Mouse (Mus musculus): Measurements from ENCODE around the gene Ctdspl. TPM values are rescaled to one million over a fixed set of nuclear protein-coding genes. Genes with fewer than 3 reads are reported as not detected.

Gene Ctdspl
- polyA plus RNA-seq, 1 experiment from 2014 or later: 4.9 TPM

- WGBS: under 1% methylated on average over 52 of the region's 53 CpGs
- H3K36me3 ChIP-seq (ENCODE audit: control insufficient read depth, insufficient read depth, low read length): no peaks in the 10 kb centered on the region
- ATAC-seq (ENCODE audit: low FRiP score) (peak; percentile 90), DNase-seq (ENCODE audit: low spot score, missing footprints) (peak; percentile 99)
- peak overlapping the region; percentile 63 for H3K4me3 ChIP-seq (ENCODE audit: low read depth, low read length)
- H3K9me3 ChIP-seq (ENCODE audit: control insufficient read depth, low read length): no peaks in the 10 kb centered on the region
- H3K4me1 ChIP-seq (ENCODE audit: control insufficient read depth, insufficient read depth, low read length): peaks cover 17% of the 10 kb centered on the region; the same call in 1 of the 2 replicates
- H3K9ac ChIP-seq (ENCODE audit: low read length): peak overlapping the region; percentile 78
- no peaks in the 10 kb centered on the region; the same call in 1 of the 2 replicates for H3K27me3 ChIP-seq (ENCODE audit: control insufficient read depth, insufficient read depth, low read length)
- peak overlapping the region; percentile 97 for H3K4me2 ChIP-seq
- no peak overlapping the region; the same call in 1 of the 2 replicates for H3K27ac ChIP-seq (ENCODE audit: low read depth, low read length)
These were observed 755 bp upstream of the Ctdspl start for GRCm38 (mm10) chr9:118925286-118926110.

- Histone ChIP-seq H3K9ac (ENCODE audit: low read length) (peak overlapping the region; percentile 78), H3K4me2 (peak overlapping the region; percentile 97), H3K27ac (ENCODE audit: low read depth, low read length) (no peak overlapping the region), H3K4me1 (ENCODE audit: control insufficient read depth, insufficient read depth, low read length) (peaks cover 17% of the 10 kb centered on the region; the same call in 1 of the 2 replicates), H3K27me3 (ENCODE audit: control insufficient read depth, insufficient read depth, low read length) (no peaks in the 10 kb centered on the region; the same call in 1 of the 2 replicates), H3K4me3 (ENCODE audit: low read depth, low read length) (peak overlapping the region; percentile 63), H3K9me3 (ENCODE audit: control insufficient read depth, low read length) (no peaks in the 10 kb centered on the region), H3K36me3 (ENCODE audit: control insufficient read depth, insufficient read depth, low read length) (no peaks in the 10 kb centered on the region)
- ATAC-seq (ENCODE audit: low FRiP score) (peak; percentile 17), DNase-seq (ENCODE audit: low spot score, missing footprints) (peak; percentile 91)
- WGBS: 4% methylated on average over 50 of the region's 68 CpGs
These were observed 552 bp downstream of the Ctdspl start for GRCm38 (mm10) chr9:118926688-118927321.

GRCm38 (mm10) chr9:118927501-118927900 lies 1.2 kb downstream of the Ctdspl start:
- DNase-seq (ENCODE audit: low spot score, missing footprints) (peak; percentile 86), ATAC-seq (ENCODE audit: low FRiP score) (no peak)
- Histone ChIP-seq H3K9me3 (ENCODE audit: control insufficient read depth, low read length) (no peaks in the 10 kb centered on the region), H3K9ac (ENCODE audit: low read length) (no peak overlapping the region), H3K4me3 (ENCODE audit: low read depth, low read length) (peak overlapping the region; percentile 63), H3K27me3 (ENCODE audit: control insufficient read depth, insufficient read depth, low read length) (no peaks in the 10 kb centered on the region; the same call in 1 of the 2 replicates), H3K4me1 (ENCODE audit: control insufficient read depth, insufficient read depth, low read length) (peaks cover 17% of the 10 kb centered on the region; the same call in 1 of the 2 replicates), H3K4me2 (peak overlapping the region; percentile 97), H3K27ac (ENCODE audit: low read depth, low read length) (no peak overlapping the region), H3K36me3 (ENCODE audit: control insufficient read depth, insufficient read depth, low read length) (no peaks in the 10 kb centered on the region)
- WGBS: 56% methylated on average over 8 of the region's 8 CpGs

DNA sequence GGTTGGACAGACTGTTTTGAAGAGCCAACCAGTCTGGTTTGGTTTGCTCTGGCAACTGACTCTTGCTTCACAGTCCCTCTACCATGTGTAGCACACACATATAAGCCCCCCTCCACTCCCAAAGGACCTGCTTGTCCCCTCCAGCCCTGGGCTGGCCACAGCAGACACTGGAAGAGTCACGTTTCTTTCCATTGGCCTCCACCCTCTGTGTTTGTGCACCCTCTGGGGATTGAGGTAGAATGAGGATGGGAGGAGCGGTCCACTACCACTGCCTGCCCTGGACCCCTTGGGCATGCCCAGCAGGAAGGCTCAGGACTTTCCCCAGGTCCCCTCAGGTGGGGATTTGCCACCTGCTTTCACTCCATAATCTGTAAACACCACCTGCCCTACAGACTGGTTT lies 1.8 kb downstream of the Ctdspl start:
- no peak for ATAC-seq (ENCODE audit: low FRiP score)
- H3K27ac ChIP-seq (ENCODE audit: low read depth, low read length): no peak overlapping the region
- H3K4me1 ChIP-seq (ENCODE audit: control insufficient read depth, insufficient read depth, low read length): peaks cover 17% of the 10 kb centered on the region; the same call in 1 of the 2 replicates
- H3K9me3 ChIP-seq (ENCODE audit: control insufficient read depth, low read length): no peaks in the 10 kb centered on the region
- 44% methylated on average over 2 of the region's 2 CpGs for WGBS
- H3K36me3 ChIP-seq (ENCODE audit: control insufficient read depth, insufficient read depth, low read length): no peaks in the 10 kb centered on the region
- DNase-seq (ENCODE audit: low spot score, missing footprints): no peak
- no peak overlapping the region for H3K9ac ChIP-seq (ENCODE audit: low read length)
- H3K4me3 ChIP-seq (ENCODE audit: low read depth, low read length): peak overlapping the region; percentile 63; the same call in 1 of the 2 replicates
- H3K27me3 ChIP-seq (ENCODE audit: control insufficient read depth, insufficient read depth, low read length): no peaks in the 10 kb centered on the region; the same call in 1 of the 2 replicates
- H3K4me2 ChIP-seq: peak overlapping the region; percentile 97; the same call in 1 of the 2 replicates

DNA sequence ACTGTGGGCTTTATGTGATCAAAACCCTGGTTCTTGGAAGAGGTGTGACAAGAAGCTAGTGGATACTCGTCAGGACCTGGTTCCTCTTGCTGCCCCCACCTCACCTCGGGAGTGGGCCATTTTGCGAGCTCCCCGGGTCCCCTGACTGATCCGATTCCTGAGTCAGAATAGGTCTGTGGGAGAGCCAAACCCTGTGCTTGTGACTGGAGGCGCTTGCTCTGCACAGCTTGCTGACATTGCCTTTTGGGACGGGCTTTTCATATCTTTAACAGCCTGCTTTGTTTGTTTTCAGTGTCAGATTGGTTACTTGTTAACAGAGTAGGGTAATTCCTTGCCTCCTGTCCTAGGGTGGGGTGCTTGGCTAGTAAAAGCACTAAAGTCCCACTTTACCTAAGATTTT lies 2.4 kb downstream of the Ctdspl start:
- no peak for ATAC-seq (ENCODE audit: low FRiP score)
- WGBS: 58% methylated on average over 7 of the region's 7 CpGs
- Histone ChIP-seq H3K9ac (ENCODE audit: low read length) (no peak overlapping the region), H3K27me3 (ENCODE audit: control insufficient read depth, insufficient read depth, low read length) (no peaks in the 10 kb centered on the region; the same call in 1 of the 2 replicates), H3K4me3 (ENCODE audit: low read depth, low read length) (no peak overlapping the region), H3K9me3 (ENCODE audit: control insufficient read depth, low read length) (no peaks in the 10 kb centered on the region), H3K27ac (ENCODE audit: low read depth, low read length) (no peak overlapping the region), H3K4me1 (ENCODE audit: control insufficient read depth, insufficient read depth, low read length) (peaks cover 17% of the 10 kb centered on the region; the same call in 1 of the 2 replicates), H3K36me3 (ENCODE audit: control insufficient read depth, insufficient read depth, low read length) (no peaks in the 10 kb centered on the region), H3K4me2 (no peak overlapping the region)
- no peak for DNase-seq (ENCODE audit: low spot score, missing footprints)

GRCm38 (mm10) chr9:118930611-118931010 lies 4.4 kb downstream of the Ctdspl start:
- no peak overlapping the region for H3K4me2 ChIP-seq
- H3K9ac ChIP-seq (ENCODE audit: low read length): no peak overlapping the region
- ATAC-seq (ENCODE audit: low FRiP score) (no peak), DNase-seq (ENCODE audit: low spot score, missing footprints) (no peak)
- no peaks in the 10 kb centered on the region; the same call in 1 of the 2 replicates for H3K27me3 ChIP-seq (ENCODE audit: control insufficient read depth, insufficient read depth, low read length)
- no peaks in the 10 kb centered on the region for H3K9me3 ChIP-seq (ENCODE audit: control insufficient read depth, low read length)
- no peaks in the 10 kb centered on the region for H3K36me3 ChIP-seq (ENCODE audit: control insufficient read depth, insufficient read depth, low read length)
- no peak overlapping the region for H3K4me3 ChIP-seq (ENCODE audit: low read depth, low read length)
- no peak overlapping the region for H3K27ac ChIP-seq (ENCODE audit: low read depth, low read length)
- H3K4me1 ChIP-seq (ENCODE audit: control insufficient read depth, insufficient read depth, low read length): peaks cover 11% of the 10 kb centered on the region; the same call in 1 of the 2 replicates
- WGBS: 77% methylated on average over 9 of the region's 9 CpGs

DNA sequence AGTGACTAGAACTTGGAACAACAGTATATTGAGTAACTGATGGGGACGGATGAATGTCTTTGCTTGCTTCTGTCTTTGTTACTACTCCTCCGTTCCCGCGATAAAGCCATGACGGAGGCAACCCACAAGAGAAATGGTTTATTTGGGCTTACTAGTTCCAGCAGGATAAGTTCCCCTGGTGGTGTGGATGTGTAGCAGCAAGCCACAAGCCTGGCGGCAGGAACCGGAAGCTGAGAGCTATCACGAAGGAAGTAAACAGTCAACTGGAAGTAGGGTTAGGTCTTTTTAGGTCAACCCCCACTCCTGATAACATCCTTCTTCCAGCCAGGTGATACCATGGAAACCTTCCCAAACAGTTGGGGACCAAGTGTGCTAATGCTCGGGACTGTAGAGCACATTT lies 7.5 kb downstream of the Ctdspl start:
- Histone ChIP-seq H3K4me1 (ENCODE audit: control insufficient read depth, insufficient read depth, low read length) (no peaks in the 10 kb centered on the region), H3K4me2 (no peak overlapping the region), H3K9ac (ENCODE audit: low read length) (no peak overlapping the region), H3K27ac (ENCODE audit: low read depth, low read length) (no peak overlapping the region), H3K9me3 (ENCODE audit: control insufficient read depth, low read length) (no peaks in the 10 kb centered on the region), H3K36me3 (ENCODE audit: control insufficient read depth, insufficient read depth, low read length) (no peaks in the 10 kb centered on the region), H3K27me3 (ENCODE audit: control insufficient read depth, insufficient read depth, low read length) (no peaks in the 10 kb centered on the region), H3K4me3 (ENCODE audit: low read depth, low read length) (no peak overlapping the region)
- 94% methylated on average over 9 of the region's 9 CpGs for WGBS
- no peak for ATAC-seq (ENCODE audit: low FRiP score)
- DNase-seq (ENCODE audit: low spot score, missing footprints): no peak

GRCm38 (mm10) chr9:118934319-118934718 lies 8.1 kb downstream of the Ctdspl start:
- Histone ChIP-seq H3K36me3 (ENCODE audit: control insufficient read depth, insufficient read depth, low read length) (no peaks in the 10 kb centered on the region), H3K4me1 (ENCODE audit: control insufficient read depth, insufficient read depth, low read length) (peaks cover 1% of the 10 kb centered on the region; the same call in 1 of the 2 replicates)

DNA sequence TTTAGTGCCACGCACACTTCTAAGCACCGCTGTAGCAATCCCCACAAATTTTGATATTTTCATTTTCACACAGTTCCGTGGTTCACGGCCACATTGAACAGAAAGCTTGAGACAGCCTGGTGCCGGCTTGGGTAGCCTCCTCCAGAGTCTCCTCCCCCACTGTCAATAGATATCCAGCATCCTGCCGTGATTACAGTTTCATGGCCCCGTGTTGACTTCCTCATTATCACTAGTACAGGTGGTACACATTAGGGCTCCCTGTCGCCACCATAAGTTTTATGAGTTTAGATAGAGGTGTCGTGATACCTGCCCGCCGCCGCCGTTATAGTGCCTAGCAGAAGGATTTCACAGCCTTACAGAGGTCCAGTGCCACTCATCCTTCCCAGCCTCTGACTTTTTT lies 8.8 kb downstream of the Ctdspl start:
- no peak for DNase-seq (ENCODE audit: low spot score, missing footprints)
- H3K36me3 ChIP-seq (ENCODE audit: control insufficient read depth, insufficient read depth, low read length): no peaks in the 10 kb centered on the region
- H3K27me3 ChIP-seq (ENCODE audit: control insufficient read depth, insufficient read depth, low read length): no peaks in the 10 kb centered on the region
- no peak overlapping the region for H3K9ac ChIP-seq (ENCODE audit: low read length)
- ATAC-seq (ENCODE audit: low FRiP score): no peak
- WGBS: 91% methylated on average over 13 of the region's 13 CpGs
- H3K9me3 ChIP-seq (ENCODE audit: control insufficient read depth, low read length): no peaks in the 10 kb centered on the region
- no peak overlapping the region for H3K4me2 ChIP-seq
- H3K27ac ChIP-seq (ENCODE audit: low read depth, low read length): no peak overlapping the region
- no peak overlapping the region for H3K4me3 ChIP-seq (ENCODE audit: low read depth, low read length)
- H3K4me1 ChIP-seq (ENCODE audit: control insufficient read depth, insufficient read depth, low read length): peaks cover 5% of the 10 kb centered on the region; the same call in 1 of the 2 replicates

More at GRCm38 (mm10) chr9:118934319-118934718, 8.1 kb downstream of the Ctdspl start:
- Histone ChIP-seq H3K27me3 (ENCODE audit: control insufficient read depth, insufficient read depth, low read length) (no peaks in the 10 kb centered on the region), H3K9ac (ENCODE audit: low read length) (no peak overlapping the region), H3K27ac (ENCODE audit: low read depth, low read length) (no peak overlapping the region), H3K4me3 (ENCODE audit: low read depth, low read length) (no peak overlapping the region), H3K9me3 (ENCODE audit: control insufficient read depth, low read length) (no peaks in the 10 kb centered on the region), H3K4me2 (no peak overlapping the region)
- WGBS: 86% methylated on average over 12 of the region's 12 CpGs
- DNase-seq (ENCODE audit: low spot score, missing footprints) (no peak), ATAC-seq (ENCODE audit: low FRiP score) (no peak)

All from midbrain, embryonic 11.5 days (tissue).